Mouse (Mus musculus) spleen, adult 18-20 months (tissue): Measurements from ENCODE around the gene Gga2.

Experiments
- DNase-seq, 2 experiments: peaks; one replicate each; pipeline ENCODE4 v3.0.0; 2022; ENCODE audit warnings: mixed read lengths in 2 of 2

Gga2 gene

GRCm38 (mm10) chr7:122020667-122021354 is at the start of gene Gga2:
Gene Gga2 (minus strand): TSS chr7:122021222.
- peak; percentile 86 to 92 for DNase-seq

GRCm38 (mm10) chr7:122067517-122068381 is 46.7 kb upstream of the Gga2 start:
- no peak for DNase-seq

GRCm38 (mm10) chr7:122066945-122067516 is 46.0 kb upstream of the Gga2 start, which contains the start of the genes Ubfd1 and Ears2:
Gene Ubfd1 (plus strand): TSS chr7:122067175.
Gene Ears2 (minus strand): TSS chr7:122067263.
- DNase-seq: peak; percentile 87 to 93

- no peak for DNase-seq
Measured at GRCm38 (mm10) chr7:122066102-122066944, 45.3 kb upstream of the Gga2 start.

GRCm38 (mm10) chr7:122065656-122066055 is 44.6 kb upstream of the Gga2 start:
- no peak for DNase-seq

GRCm38 (mm10) chr7:122056633-122057032 is 35.6 kb upstream of the Gga2 start:
- no peak for DNase-seq

- no peak for DNase-seq
Measured at GRCm38 (mm10) chr7:122050834-122051233, 29.8 kb upstream of the Gga2 start.

GRCm38 (mm10) chr7:122048191-122048590 is 27.2 kb upstream of the Gga2 start:
- DNase-seq: no peak

- DNase-seq: no peak
Measured at GRCm38 (mm10) chr7:122046813-122047212, 25.8 kb upstream of the Gga2 start.

- DNase-seq: no peak
Measured at GRCm38 (mm10) chr7:122045711-122046110, 24.7 kb upstream of the Gga2 start.

GRCm38 (mm10) chr7:122045181-122045634 is 24.2 kb upstream of the Gga2 start:
- DNase-seq: no peak

- no peak for DNase-seq
Measured at GRCm38 (mm10) chr7:122044106-122044505, 23.1 kb upstream of the Gga2 start.

GRCm38 (mm10) chr7:122034348-122034747 is 13.3 kb upstream of the Gga2 start:
- DNase-seq: no peak

- DNase-seq: no peak
Measured at GRCm38 (mm10) chr7:122033371-122033770, 12.3 kb upstream of the Gga2 start.

GRCm38 (mm10) chr7:122022131-122022530 is 1.1 kb upstream of the Gga2 start:
- DNase-seq: no peak

- peak in 1 of 2 experiments; percentile 15 for DNase-seq
Measured at GRCm38 (mm10) chr7:122020273-122020666, 752 bp downstream of the Gga2 start.

- DNase-seq: no peak
Measured at GRCm38 (mm10) chr7:122018978-122019377, 2.0 kb downstream of the Gga2 start.

- DNase-seq: peak; percentile 47 to 68
Measured at GRCm38 (mm10) chr7:122018247-122018646, 2.8 kb downstream of the Gga2 start.

GRCm38 (mm10) chr7:122015734-122016133 is 5.3 kb downstream of the Gga2 start:
- no peak for DNase-seq

GRCm38 (mm10) chr7:122015105-122015504 is 5.9 kb downstream of the Gga2 start:
- no peak for DNase-seq

- no peak for DNase-seq
Measured at GRCm38 (mm10) chr7:122012949-122013348, 8.1 kb downstream of the Gga2 start.

GRCm38 (mm10) chr7:122012370-122012769 is 8.7 kb downstream of the Gga2 start:
- no peak for DNase-seq
